Comparison of ENCODE assay signal across 10 mouse cellular contexts in genomic region chr12:21511043-21511665, GRCm38 (mm10).
A peak's percentile ranks its signal among the peaks of the same experiment; 100 is the strongest.
DNase-seq lines count a peak whose midpoint lies in the region; ATAC-seq and TF ChIP-seq lines count a peak whose summit lies in the region.
"Had no signal": no experiment of that assay in that cellular context is flagged by ENCODE, and none has a peak within 500 bp of the region (broad histone marks: within the 10 kb centered on the region; RNA-seq: fewer than 3 reads in every experiment).

No protein-coding gene starts in this region.

- H3K36me3 ChIP-seq in forebrain, postnatal 0 days (ENCODE audit: insufficient read depth), result no peaks in the 10 kb centered on the region
- H3K36me3 ChIP-seq in hindbrain, embryonic 15.5 days, result no peaks in the 10 kb centered on the region

- H3K9ac ChIP-seq in forebrain, postnatal 0 days, result no peak overlapping the region
- no peak overlapping the region for H3K9ac ChIP-seq in hindbrain, embryonic 15.5 days

- H3K4me3 ChIP-seq in forebrain, postnatal 0 days (ENCODE audit: low read depth, low read length), result no peak overlapping the region
- no peak overlapping the region for H3K4me3 ChIP-seq in hindbrain, embryonic 15.5 days
- no peak overlapping the region for H3K4me3 ChIP-seq in cerebellum, adult 2 months (replicated peaks; ENCODE audit: insufficient read depth, low read depth, low read length)
- H3K4me3 ChIP-seq: megakaryocyte, embryonic 14.5 days had no signal

- DNase-seq in forebrain, postnatal 0 days, result peak; percentile 55
- peak; percentile 73 to 74 for DNase-seq in left cerebral cortex, postnatal 36 days (ENCODE audit: low spot score in 2 of 2)
- DNase-seq in right cerebral cortex, postnatal 14 days, result peak; percentile 23
- no peak for DNase-seq in lung, postnatal 10 days
- DNase-seq in cerebellum, adult 2 months, result no peak
- DNase-seq in T-cell, adult 2 months (ENCODE audit: low spot score), result no peak
- DNase-seq: gastrocnemius, postnatal 14 days; liver had no signal

- H3K27ac ChIP-seq in forebrain, postnatal 0 days (ENCODE audit: low read depth, low read length), result 0 out of 2 replicates have a peak overlapping the region, but pooled peaks have one; percentile 23
- peak overlapping the region; percentile 39; the same call in 1 of the 2 replicates for H3K27ac ChIP-seq in hindbrain, embryonic 15.5 days (replicated peaks)
- H3K27ac ChIP-seq in cerebellum, adult 2 months (ENCODE audit: insufficient read depth, low read length), result no peak overlapping the region

- no peak for TF ChIP-seq POLR2A in cerebellum, adult 2 months (IDR thresholded peaks at IDR 0.05; ENCODE audit: borderline replicate concordance, insufficient read depth, low read length)

- peak; percentile 91 for ATAC-seq in forebrain, postnatal 0 days
- ATAC-seq in hindbrain, embryonic 15.5 days (ENCODE audit: low FRiP score, low read depth), result peak; percentile 80

- H3K27me3 ChIP-seq in forebrain, postnatal 0 days (ENCODE audit: insufficient read depth, low read length), result no peaks in the 10 kb centered on the region
- H3K27me3 ChIP-seq in hindbrain, embryonic 15.5 days, result no peaks in the 10 kb centered on the region
- H3K27me3 ChIP-seq in cerebellum, adult 2 months (ENCODE audit: control insufficient read depth, insufficient read depth, low read length), result no peaks in the 10 kb centered on the region
- H3K27me3 ChIP-seq: megakaryocyte, embryonic 14.5 days had no signal

- no peaks in the 10 kb centered on the region for H3K4me1 ChIP-seq in forebrain, postnatal 0 days (ENCODE audit: insufficient read depth)
- peaks cover 17% of the 10 kb centered on the region for H3K4me1 ChIP-seq in hindbrain, embryonic 15.5 days (replicated peaks)
- H3K4me1 ChIP-seq in cerebellum, adult 2 months (ENCODE audit: control insufficient read depth, insufficient read depth, low read length), result no peaks in the 10 kb centered on the region
- H3K4me1 ChIP-seq: megakaryocyte, embryonic 14.5 days had no signal

- WGBS in forebrain, postnatal 0 days, result 65% methylated on average over 8 of the region's 8 CpGs
- WGBS in hindbrain, embryonic 15.5 days, result 62% methylated on average over 8 of the region's 8 CpGs
- 74% methylated on average over 8 of the region's 8 CpGs for WGBS in cerebellum, adult 2 months

- intact Hi-C loops in left cerebral cortex, postnatal 36 days (cut with DNase I), result loop anchor here (10.0 kb wide), 1 partner anchor 96 kb away; the partner anchor contains the start of gene Ywhaq

- no peaks in the 10 kb centered on the region for H3K9me3 ChIP-seq in forebrain, postnatal 0 days (ENCODE audit: low read length)
- no peaks in the 10 kb centered on the region for H3K9me3 ChIP-seq in hindbrain, embryonic 15.5 days

- H3K4me2 ChIP-seq in forebrain, postnatal 0 days (ENCODE audit: low read depth), result no peak overlapping the region
- no peak overlapping the region for H3K4me2 ChIP-seq in hindbrain, embryonic 15.5 days

- TF ChIP-seq CTCF in forebrain, postnatal 0 days (IDR thresholded peaks at IDR 0.05; ENCODE audit: low read depth), result no peak
- TF ChIP-seq CTCF in cerebellum, adult 2 months (IDR thresholded peaks at IDR 0.05; ENCODE audit: borderline replicate concordance, insufficient read depth, low read depth, low read length), result no peak

Comparison
In these comparisons a context has a peak if more than half of its experiments do, and no peak if none do; other contexts are left out.
1. DNase-seq: peak in forebrain, postnatal 0 days (single experiment), left cerebral cortex, postnatal 36 days (2 of 2) and right cerebral cortex, postnatal 14 days (single experiment); none in lung, postnatal 10 days (single experiment), cerebellum, adult 2 months (0 of 2) and T-cell, adult 2 months (single experiment).